Mouse (Mus musculus) c-Kit-negative CD71-positive TER-119-positive erythroid progenitor cells, embryonic 14.5 days (primary cell): ENCODE data around the gene Bbs5.
"Not testable (repeated sequence)": the region's sequence is repeated elsewhere in the genome, so short reads cannot be mapped to it uniquely, and the experiment has no call there.

Source experiments
- DNase-seq: peaks from one replicate; pipeline ENCODE4 v3.0.0-alpha.2; 2013; ENCODE audit warnings: low read depth, low spot score

Gene Bbs5

GRCm38 (mm10) chr2:69646726-69647490 lies at the start of gene Bbs5:
Bbs5 (plus strand) TSS chr2:69647171.
- peak; percentile 12 for DNase-seq

- no peak for DNase-seq
Observed at GRCm38 (mm10) chr2:69603726-69604393, 43.1 kb upstream of the Bbs5 start.

- DNase-seq: no peak
Observed at GRCm38 (mm10) chr2:69606621-69607020, 40.4 kb upstream of the Bbs5 start.

GRCm38 (mm10) chr2:69612237-69612636 lies 34.7 kb upstream of the Bbs5 start:
- DNase-seq: no peak

- DNase-seq: no peak
Observed at GRCm38 (mm10) chr2:69612716-69613115, 34.3 kb upstream of the Bbs5 start.

- peak; percentile 42 for DNase-seq
Observed at GRCm38 (mm10) chr2:69613237-69613636, 33.7 kb upstream of the Bbs5 start.

- no peak for DNase-seq
Observed at GRCm38 (mm10) chr2:69618336-69618735, 28.6 kb upstream of the Bbs5 start.

GRCm38 (mm10) chr2:69619286-69619685 lies 27.7 kb upstream of the Bbs5 start:
- DNase-seq: no peak

GRCm38 (mm10) chr2:69629215-69629614 lies 17.8 kb upstream of the Bbs5 start:
- DNase-seq: no peak

GRCm38 (mm10) chr2:69629914-69630313 lies 17.1 kb upstream of the Bbs5 start:
- DNase-seq: no peak

- no peak for DNase-seq
Observed at GRCm38 (mm10) chr2:69630792-69631191, 16.2 kb upstream of the Bbs5 start.

GRCm38 (mm10) chr2:69631449-69631848 lies 15.5 kb upstream of the Bbs5 start:
- DNase-seq: no peak

GRCm38 (mm10) chr2:69635064-69635701 lies 11.8 kb upstream of the Bbs5 start:
- DNase-seq: peak; percentile 36

- peak; percentile 39 for DNase-seq
Observed at GRCm38 (mm10) chr2:69635807-69636206, 11.2 kb upstream of the Bbs5 start.

- DNase-seq: not testable (repeated sequence)
Observed at GRCm38 (mm10) chr2:69637989-69638388, 9.0 kb upstream of the Bbs5 start.

- no peak for DNase-seq
Observed at GRCm38 (mm10) chr2:69640100-69640499, 6.9 kb upstream of the Bbs5 start.

GRCm38 (mm10) chr2:69644968-69645617 lies 1.9 kb upstream of the Bbs5 start:
- DNase-seq: no peak

GRCm38 (mm10) chr2:69649716-69650115 lies 2.7 kb downstream of the Bbs5 start:
- DNase-seq: no peak

GRCm38 (mm10) chr2:69659326-69659725 lies 12.4 kb downstream of the Bbs5 start:
- no peak for DNase-seq

- DNase-seq: no peak
Observed at GRCm38 (mm10) chr2:69663827-69664476, 17.0 kb downstream of the Bbs5 start.

- no peak for DNase-seq
Observed at GRCm38 (mm10) chr2:69667656-69668055, 20.7 kb downstream of the Bbs5 start.

- no peak for DNase-seq
Observed at GRCm38 (mm10) chr2:69668414-69668813, 21.4 kb downstream of the Bbs5 start.
